Mouse (Mus musculus): Measurements from ENCODE around the gene Hoxd3. TPM values are rescaled to one million over a fixed set of nuclear protein-coding genes. Genes with fewer than 3 reads are reported as not detected.
A peak's percentile ranks its signal among the peaks of the same experiment; 100 is the strongest.

Gene Hoxd3
- total RNA-seq, 1 experiment = 0.40 TPM

- H3K36me3 ChIP-seq (ENCODE audit: control insufficient read depth, insufficient read depth, low read length, poor library complexity, severe bottlenecking) = no peaks in the 10 kb centered on the region
- peak overlapping the region in 1 of 2 experiments; percentile 40; a peak in 3 of 4 replicates for H3K4me3 ChIP-seq (ENCODE audit: insufficient read depth in 1 of 2, low read depth in 1 of 2, low read length in 2 of 2, poor library complexity in 1 of 2, severe bottlenecking in 1 of 2)
- H3K9me3 ChIP-seq (ENCODE audit: control insufficient read depth, insufficient read depth, low read depth, low read length) = no peaks in the 10 kb centered on the region
- H3K4me1 ChIP-seq (ENCODE audit: control insufficient read depth in 2 of 2, insufficient read depth in 2 of 2, low read length in 2 of 2, poor library complexity in 1 of 2) = peaks cover 0 to 8% of the 10 kb centered on the region in 2 experiments; a peak in 1 of 4 replicates
- DNase-seq (ENCODE audit: low read depth, low spot score) = no peak
- TF ChIP-seq HCFC1 (IDR thresholded peaks at IDR 0.05; ENCODE audit: borderline replicate concordance, insufficient read depth, low read length) (peak; percentile 79), ZNF384 (IDR thresholded peaks at IDR 0.05; ENCODE audit: low read depth, low read length) (no peak), MAFK (IDR thresholded peaks at IDR 0.05; ENCODE audit: insufficient read depth, low read depth, low read length) (no peak), CHD2 (IDR thresholded peaks at IDR 0.05; ENCODE audit: low read depth, low read length) (no peak), ZC3H11A (IDR thresholded peaks at IDR 0.05; ENCODE audit: borderline replicate concordance, low read depth, low read length) (no peak)
- no peak overlapping the region for H3K9ac ChIP-seq (ENCODE audit: insufficient read depth, low read depth, low read length, poor library complexity, severe bottlenecking)
- H3K27ac ChIP-seq (ENCODE audit: insufficient read depth, low read depth, low read length, poor library complexity, severe bottlenecking) = no peak overlapping the region
- in situ Hi-C loops (cut with MboI; ENCODE audit: low sequenced_read_pairs in 2 of 2, unreplicated experiment in 2 of 2) = loop anchor here (10.0 to 25.0 kb wide), 2 partner anchors 63 to 905 kb away; no protein-coding TSS in a partner anchor
These were observed 29.9 kb upstream of the Hoxd3 start for GRCm38 (mm10) chr2:74681594-74682531.

DNA sequence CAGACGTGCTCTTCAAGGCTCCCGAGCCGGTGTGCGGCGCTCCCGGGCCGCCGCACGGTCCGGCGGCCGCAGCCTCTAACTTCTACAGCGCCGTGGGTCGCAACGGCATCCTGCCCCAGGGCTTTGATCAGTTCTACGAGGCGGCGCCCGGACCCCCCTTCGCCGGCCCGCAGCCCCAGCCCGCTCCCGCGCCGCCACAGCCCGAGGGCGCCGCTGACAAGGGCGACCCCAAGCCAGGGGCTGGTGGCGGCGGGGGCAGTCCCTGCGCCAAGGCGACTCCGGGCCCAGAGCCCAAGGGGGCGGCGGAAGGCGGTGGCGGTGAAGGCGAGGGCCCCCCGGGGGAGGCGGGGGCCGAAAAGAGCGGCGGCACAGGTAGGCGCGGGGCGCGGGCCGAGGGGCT, 28.9 kb upstream of the Hoxd3 start:
- H3K9ac ChIP-seq (ENCODE audit: insufficient read depth, low read depth, low read length, poor library complexity, severe bottlenecking) = no peak overlapping the region
- no peak for TF ChIP-seq MAFK (IDR thresholded peaks at IDR 0.05; ENCODE audit: insufficient read depth, low read depth, low read length)
- TF ChIP-seq HCFC1 (IDR thresholded peaks at IDR 0.05; ENCODE audit: borderline replicate concordance, insufficient read depth, low read length) = no peak
- TF ChIP-seq CHD2 (IDR thresholded peaks at IDR 0.05; ENCODE audit: low read depth, low read length) = no peak
- TF ChIP-seq ZNF384 (IDR thresholded peaks at IDR 0.05; ENCODE audit: low read depth, low read length) = no peak
- no peak for TF ChIP-seq ZC3H11A (IDR thresholded peaks at IDR 0.05; ENCODE audit: borderline replicate concordance, low read depth, low read length)
- H3K36me3 ChIP-seq (ENCODE audit: control insufficient read depth, insufficient read depth, low read length, poor library complexity, severe bottlenecking) = no peaks in the 10 kb centered on the region
- H3K4me1 ChIP-seq (ENCODE audit: control insufficient read depth in 2 of 2, insufficient read depth in 2 of 2, low read length in 2 of 2, poor library complexity in 1 of 2) = peaks cover 0 to 8% of the 10 kb centered on the region in 2 experiments; a peak in 1 of 4 replicates
- no peak overlapping the region for H3K27ac ChIP-seq (ENCODE audit: insufficient read depth, low read depth, low read length, poor library complexity, severe bottlenecking)
- no peaks in the 10 kb centered on the region for H3K9me3 ChIP-seq (ENCODE audit: control insufficient read depth, insufficient read depth, low read depth, low read length)
- DNase-seq (ENCODE audit: low read depth, low spot score) = no peak
- H3K4me3 ChIP-seq (ENCODE audit: insufficient read depth in 1 of 2, low read depth in 1 of 2, low read length in 2 of 2, poor library complexity in 1 of 2, severe bottlenecking in 1 of 2) = peak overlapping the region in 1 of 2 experiments; percentile 40; a peak in 2 of 4 replicates
- in situ Hi-C loops (cut with MboI; ENCODE audit: low sequenced_read_pairs in 2 of 2, unreplicated experiment in 2 of 2) = loop anchor here (10.0 to 25.0 kb wide), 2 partner anchors 62 to 905 kb away; no protein-coding TSS in a partner anchor

GRCm38 (mm10) chr2:74683471-74683951, 28.2 kb upstream of the Hoxd3 start:
- in situ Hi-C loops (cut with MboI; ENCODE audit: low sequenced_read_pairs in 2 of 2, unreplicated experiment in 2 of 2) = loop anchor here (10.0 to 25.0 kb wide), 2 partner anchors 61 to 904 kb away; no protein-coding TSS in a partner anchor
- no peak overlapping the region for H3K27ac ChIP-seq (ENCODE audit: insufficient read depth, low read depth, low read length, poor library complexity, severe bottlenecking)
- no peak for DNase-seq (ENCODE audit: low read depth, low spot score)
- H3K4me3 ChIP-seq (ENCODE audit: insufficient read depth in 1 of 2, low read depth in 1 of 2, low read length in 2 of 2, poor library complexity in 1 of 2, severe bottlenecking in 1 of 2) = no peak overlapping the region
- peaks cover 0 to 8% of the 10 kb centered on the region in 2 experiments; a peak in 1 of 4 replicates for H3K4me1 ChIP-seq (ENCODE audit: control insufficient read depth in 2 of 2, insufficient read depth in 2 of 2, low read length in 2 of 2, poor library complexity in 1 of 2)
- no peak overlapping the region for H3K9ac ChIP-seq (ENCODE audit: insufficient read depth, low read depth, low read length, poor library complexity, severe bottlenecking)
- no peaks in the 10 kb centered on the region for H3K36me3 ChIP-seq (ENCODE audit: control insufficient read depth, insufficient read depth, low read length, poor library complexity, severe bottlenecking)
- TF ChIP-seq CHD2 (IDR thresholded peaks at IDR 0.05; ENCODE audit: low read depth, low read length) (no peak), HCFC1 (IDR thresholded peaks at IDR 0.05; ENCODE audit: borderline replicate concordance, insufficient read depth, low read length) (no peak), MAFK (IDR thresholded peaks at IDR 0.05; ENCODE audit: insufficient read depth, low read depth, low read length) (no peak), ZNF384 (IDR thresholded peaks at IDR 0.05; ENCODE audit: low read depth, low read length) (no peak), ZC3H11A (IDR thresholded peaks at IDR 0.05; ENCODE audit: borderline replicate concordance, low read depth, low read length) (no peak)
- H3K9me3 ChIP-seq (ENCODE audit: control insufficient read depth, insufficient read depth, low read depth, low read length) = no peaks in the 10 kb centered on the region

GRCm38 (mm10) chr2:74684106-74684505, 27.6 kb upstream of the Hoxd3 start:
- Histone ChIP-seq H3K9me3 (ENCODE audit: control insufficient read depth, insufficient read depth, low read depth, low read length) (no peaks in the 10 kb centered on the region), H3K27ac (ENCODE audit: insufficient read depth, low read depth, low read length, poor library complexity, severe bottlenecking) (no peak overlapping the region), H3K4me1 (ENCODE audit: control insufficient read depth in 2 of 2, insufficient read depth in 2 of 2, low read length in 2 of 2, poor library complexity in 1 of 2) (peaks cover 0 to 8% of the 10 kb centered on the region in 2 experiments; a peak in 1 of 4 replicates), H3K36me3 (ENCODE audit: control insufficient read depth, insufficient read depth, low read length, poor library complexity, severe bottlenecking) (no peaks in the 10 kb centered on the region), H3K4me3 (ENCODE audit: insufficient read depth in 1 of 2, low read depth in 1 of 2, low read length in 2 of 2, poor library complexity in 1 of 2, severe bottlenecking in 1 of 2) (no peak overlapping the region), H3K9ac (ENCODE audit: insufficient read depth, low read depth, low read length, poor library complexity, severe bottlenecking) (no peak overlapping the region)
- TF ChIP-seq CHD2 (IDR thresholded peaks at IDR 0.05; ENCODE audit: low read depth, low read length) (no peak), ZC3H11A (IDR thresholded peaks at IDR 0.05; ENCODE audit: borderline replicate concordance, low read depth, low read length) (no peak), MAFK (IDR thresholded peaks at IDR 0.05; ENCODE audit: insufficient read depth, low read depth, low read length) (no peak), HCFC1 (IDR thresholded peaks at IDR 0.05; ENCODE audit: borderline replicate concordance, insufficient read depth, low read length) (no peak), ZNF384 (IDR thresholded peaks at IDR 0.05; ENCODE audit: low read depth, low read length) (no peak)
- no peak for DNase-seq (ENCODE audit: low read depth, low spot score)
- in situ Hi-C loops (cut with MboI; ENCODE audit: low sequenced_read_pairs in 2 of 2, unreplicated experiment in 2 of 2) = loop anchor here (10.0 to 25.0 kb wide), 2 partner anchors 61 to 903 kb away; no protein-coding TSS in a partner anchor

All from ES-E14 (cell line).